Mouse (Mus musculus) embryonic facial prominence, embryonic 14.5 days (tissue): ENCODE measurements at regions not wholly inside any gene's neighbourhood (a gene's known extent, or its start where the extent isn't known, plus 50 kb on each side); places are given as distances from the start of the nearest gene placed in this dataset. TPM values are rescaled to one million over a fixed set of nuclear protein-coding genes. Genes with fewer than 3 reads are reported as not detected.
"Not testable (repeated sequence)": the region's sequence is repeated elsewhere in the genome, so short reads cannot be mapped to it uniquely, and the experiment has no call there.

ENCODE experiments used
- ATAC-seq: fragments of 200-750 bp; cut with Nextera tagmentation; 2 replicates; pipeline ENCODE4 v1.8.0; 2017; ENCODE audit warnings: low read depth, moderate number of reproducible peaks, moderate TSS enrichment
- DNase-seq: peaks from one replicate; pipeline ENCODE4 v3.0.0-alpha.2; 2015; ENCODE audit warnings: low spot score
- H3K27ac ChIP-seq: fragments of 300-500 bp; sonication (generic); replicated peaks from 2 replicates; pipeline ENCODE4 v1.5.1; 2014; ENCODE audit warnings: low read depth, mild to moderate bottlenecking, low read length, moderate library complexity
- H3K27me3 ChIP-seq: fragments of 300-500 bp; sonication (generic); replicated peaks from 2 replicates; pipeline ENCODE4 v1.6.1; 2014; ENCODE audit warnings: low read length; ENCODE audit not compliant: control insufficient read depth, insufficient read depth
- H3K36me3 ChIP-seq: fragments of 300-500 bp; sonication (generic); 2 replicates; pipeline ENCODE4 v1.6.1; 2014; ENCODE audit warnings: low read length, mixed read lengths; ENCODE audit not compliant: control insufficient read depth, insufficient read depth
- H3K4me1 ChIP-seq: fragments of 300-500 bp; sonication (generic); 2 replicates; pipeline ENCODE4 v1.6.1; 2014; ENCODE audit warnings: antibody characterized with exemption, low read length; ENCODE audit not compliant: control insufficient read depth, insufficient read depth
- H3K4me2 ChIP-seq: fragments of 300-500 bp; sonication (generic); 2 replicates; pipeline ENCODE4 v1.6.1; 2014; ENCODE audit warnings: low read depth, mild to moderate bottlenecking, low read length, moderate library complexity, mixed read lengths
- H3K4me3 ChIP-seq: fragments of 300-500 bp; sonication (generic); 2 replicates; pipeline ENCODE4 v1.5.1; 2014; ENCODE audit warnings: low read depth, mild to moderate bottlenecking, low read length
- H3K9ac ChIP-seq: fragments of 300-500 bp; sonication (generic); 2 replicates; pipeline ENCODE4 v1.6.1; 2014; ENCODE audit warnings: low read depth, mild to moderate bottlenecking, low read length, moderate library complexity, mixed read lengths
- H3K9me3 ChIP-seq: fragments of 300-500 bp; sonication (generic); 2 replicates; pipeline ENCODE4 v1.6.1; 2016; ENCODE audit warnings: low read length; ENCODE audit not compliant: control insufficient read depth
- WGBS: fragments of 180-500 bp; shearing (Covaris S2); extraction: QIAGEN DNeasy Blood & Tissue Kit; methylation state at CpG from one replicate; pipeline ENCODE4 v1.1.7; 2014; 5-methylcytosine and 5-hydroxymethylcytosine counted together
- microRNA counts: library from miRNA; unstranded; fragments of <30 nt; microRNA quantifications from one replicate; lab custom pipeline; 2017
- microRNA-seq: library from miRNA; unstranded; fragments of <30 nt; microRNA quantifications from one replicate; pipeline ENCODE4, GENCODE M21; 2016; ENCODE audit warnings: borderline number of aligned reads

GRCm38 (mm10) chr9:115853210-115853842, 55.9 kb upstream of the Gadl1 start:
- not testable (repeated sequence) for H3K4me3 ChIP-seq, H3K36me3 ChIP-seq, H3K27ac ChIP-seq, ATAC-seq, DNase-seq, H3K4me1 ChIP-seq, H3K27me3 ChIP-seq, H3K4me2 ChIP-seq, H3K9ac ChIP-seq, H3K9me3 ChIP-seq
- 85% methylated on average over 5 of the region's 5 CpGs for WGBS

- Histone ChIP-seq H3K9ac (no peak overlapping the region), H3K9me3 (no peaks in the 10 kb centered on the region), H3K36me3 (no peaks in the 10 kb centered on the region), H3K4me1 (no peaks in the 10 kb centered on the region), H3K27ac (no peak overlapping the region), H3K4me3 (no peak overlapping the region), H3K27me3 (no peaks in the 10 kb centered on the region), H3K4me2 (no peak overlapping the region)
- 83% methylated on average over 7 of the region's 7 CpGs for WGBS
- no peak for ATAC-seq
- no peak for DNase-seq
These were observed 52.0 kb upstream of the Gadl1 start for GRCm38 (mm10) chr9:115857301-115857700.

GRCm38 (mm10) chr9:115858848-115859247, 50.4 kb upstream of the Gadl1 start:
- Histone ChIP-seq H3K27ac (no peak overlapping the region), H3K27me3 (no peaks in the 10 kb centered on the region), H3K9ac (no peak overlapping the region), H3K4me1 (no peaks in the 10 kb centered on the region), H3K4me3 (no peak overlapping the region), H3K9me3 (no peaks in the 10 kb centered on the region), H3K36me3 (no peaks in the 10 kb centered on the region), H3K4me2 (no peak overlapping the region)
- 84% methylated on average over 3 of the region's 3 CpGs for WGBS
- DNase-seq (no peak), ATAC-seq (no peak)

MicroRNA genes in the stretch of these regions (microRNA counts, 519-probe panel; counts per million panel counts)
- microRNA mmu-miR-467h+mmu-miR-669d+mmu-miR-669l (lab: Ali Mortazavi, UCI): 2,415 counts per million, percentile 45 among the panel's probes with 10 or more counts

Small RNA genes in the stretch of these regions (microRNA-seq; reads per million reads assigned to microRNA genes)
- gene Gm22243 (not detected), gene Gm25510 (not detected), gene Gm26303 (not detected), gene Mir467h (not detected)
